Mouse (Mus musculus): ENCODE measurements around the gene Gldc.

DNA sequence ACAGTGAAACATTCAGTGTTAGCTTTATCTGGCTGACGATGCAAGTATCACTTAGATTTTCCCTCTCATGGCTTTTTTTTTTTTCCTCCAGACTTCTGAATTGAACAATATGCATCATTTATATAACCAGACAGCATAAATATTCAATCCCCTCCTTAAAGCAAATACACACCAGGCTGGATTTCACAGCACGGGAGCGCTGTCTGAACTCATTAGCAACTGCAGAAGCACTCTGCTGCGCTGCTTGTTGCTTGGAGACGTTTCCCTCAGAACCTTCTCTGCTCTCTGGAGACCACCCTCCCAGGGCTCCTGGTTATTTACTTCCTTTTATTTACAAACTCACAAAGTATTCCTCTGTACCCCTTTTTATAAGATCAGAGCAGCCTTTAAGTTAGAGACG is 66.1 kb downstream of the Gldc start:
- TF ChIP-seq CTCF (IDR thresholded peaks at IDR 0.05; ENCODE audit: extremely low read depth, insufficient read depth, insufficient read length, insufficient replicate concordance) (no peak), POLR2A (IDR thresholded peaks at IDR 0.05; ENCODE audit: low read depth, low read length) (no peak)

Data from spleen, adult 2 months (tissue).